Mouse (Mus musculus) midbrain, embryonic 15.5 days (tissue): Measurements from ENCODE around the gene Igdcc4. TPM values are rescaled to one million over a fixed set of nuclear protein-coding genes. Genes with fewer than 3 reads are reported as not detected.
A peak's percentile ranks its signal among the peaks of the same experiment; 100 is the strongest.

Source experiments
- ATAC-seq: fragments of 200-750 bp; cut with Nextera tagmentation; replicated peaks from 2 replicates; pipeline ENCODE4 v1.8.0; 2017; ENCODE audit warnings: moderate TSS enrichment
- H3K27ac ChIP-seq: fragments of 300-500 bp; sonication (generic); 2 replicates; pipeline ENCODE4 v1.5.1; 2015; ENCODE audit warnings: mild to moderate bottlenecking, inconsistent platforms
- H3K27me3 ChIP-seq: fragments of 300-500 bp; sonication (generic); replicated peaks from 2 replicates; pipeline ENCODE4 v1.6.1; 2015; ENCODE audit warnings: inconsistent platforms
- H3K36me3 ChIP-seq: fragments of 300-500 bp; sonication (generic); replicated peaks from 2 replicates; pipeline ENCODE4 v1.6.1; 2015; ENCODE audit warnings: inconsistent platforms
- H3K4me1 ChIP-seq: fragments of 300-500 bp; sonication (generic); 2 replicates; pipeline ENCODE4 v1.6.1; 2015; ENCODE audit warnings: inconsistent platforms
- H3K4me2 ChIP-seq: fragments of 300-500 bp; sonication (generic); 2 replicates; pipeline ENCODE4 v1.6.1; 2015; ENCODE audit warnings: inconsistent platforms, mild to moderate bottlenecking, moderate library complexity
- H3K4me3 ChIP-seq: fragments of 300-500 bp; sonication (generic); 2 replicates; pipeline ENCODE4 v1.5.1; 2015; ENCODE audit warnings: mild to moderate bottlenecking, inconsistent platforms
- H3K9ac ChIP-seq: fragments of 300-500 bp; sonication (generic); 2 replicates; pipeline ENCODE4 v1.6.1; 2015; ENCODE audit warnings: mild to moderate bottlenecking, inconsistent platforms
- H3K9me3 ChIP-seq: fragments of 300-500 bp; sonication (generic); 2 replicates; pipeline ENCODE4 v1.6.1; 2016; ENCODE audit warnings: inconsistent platforms
- WGBS: fragments of 180-500 bp; shearing (Covaris S2); methylation state at CpG from one replicate; pipeline ENCODE4 v1.1.7; 2015; ENCODE audit warnings: mixed read lengths; 5-methylcytosine and 5-hydroxymethylcytosine counted together
- polyA plus RNA-seq: library from polyadenylated mRNA; unstranded; fragments of >200 nt; fragmentation: Nextera tagmentation; extraction: Ambion mirVana; gene quantifications from 2 replicates; pipeline ENCODE4 v1.2.1, GENCODE M21; 2015

Gene Igdcc4
- polyA plus RNA-seq, 1 experiment from 2014 or later = 16.8 TPM

GRCm38 (mm10) chr9:65087490-65087889 lies 13.8 kb upstream of the Igdcc4 start:
- Histone ChIP-seq H3K9me3 (no peaks in the 10 kb centered on the region), H3K36me3 (peaks cover 16% of the 10 kb centered on the region; the same call in 1 of the 2 replicates), H3K4me3 (no peak overlapping the region), H3K4me1 (peaks cover 6% of the 10 kb centered on the region; the same call in 1 of the 2 replicates), H3K9ac (no peak overlapping the region), H3K27ac (no peak overlapping the region), H3K27me3 (no peaks in the 10 kb centered on the region), H3K4me2 (no peak overlapping the region)
- WGBS = 57% methylated on average over 5 of the region's 5 CpGs
- no peak for ATAC-seq

GRCm38 (mm10) chr9:65094237-65094636 lies 7.0 kb upstream of the Igdcc4 start:
- no peaks in the 10 kb centered on the region for H3K27me3 ChIP-seq
- H3K9me3 ChIP-seq = no peaks in the 10 kb centered on the region
- H3K4me3 ChIP-seq = no peak overlapping the region
- no peak overlapping the region for H3K4me2 ChIP-seq
- no peak for ATAC-seq
- H3K4me1 ChIP-seq = peaks cover 6% of the 10 kb centered on the region; the same call in 1 of the 2 replicates
- no peaks in the 10 kb centered on the region for H3K36me3 ChIP-seq
- H3K9ac ChIP-seq = no peak overlapping the region
- no peak overlapping the region for H3K27ac ChIP-seq
- WGBS = 34% methylated on average over 6 of the region's 6 CpGs

- WGBS = under 1% methylated on average over 39 of the region's 39 CpGs
- H3K36me3 ChIP-seq = no peaks in the 10 kb centered on the region
- H3K27ac ChIP-seq = peak overlapping the region; percentile 88
- H3K9ac ChIP-seq = peak overlapping the region; percentile 94
- ATAC-seq = peak; percentile 75
- peak overlapping the region; percentile 93 for H3K4me3 ChIP-seq
- H3K27me3 ChIP-seq = no peaks in the 10 kb centered on the region
- H3K9me3 ChIP-seq = no peaks in the 10 kb centered on the region
- H3K4me2 ChIP-seq = peak overlapping the region; percentile 97
- peaks cover 23% of the 10 kb centered on the region for H3K4me1 ChIP-seq
Observed at GRCm38 (mm10) chr9:65101686-65102376, 545 bp downstream of the Igdcc4 start.

GRCm38 (mm10) chr9:65102377-65103172 lies 1.3 kb downstream of the Igdcc4 start:
- peak; percentile 70 for ATAC-seq
- Histone ChIP-seq H3K4me2 (peak overlapping the region; percentile 97), H3K9me3 (no peaks in the 10 kb centered on the region), H3K9ac (peak overlapping the region; percentile 94), H3K4me1 (peaks cover 23% of the 10 kb centered on the region), H3K36me3 (no peaks in the 10 kb centered on the region), H3K27me3 (no peaks in the 10 kb centered on the region), H3K4me3 (peak overlapping the region; percentile 93), H3K27ac (peak overlapping the region; percentile 88)
- WGBS = 2% methylated on average over 35 of the region's 36 CpGs

- H3K27me3 ChIP-seq = no peaks in the 10 kb centered on the region
- H3K4me3 ChIP-seq = peak overlapping the region; percentile 93
- H3K27ac ChIP-seq = peak overlapping the region; percentile 88
- 25% methylated on average over 8 of the region's 8 CpGs for WGBS
- no peaks in the 10 kb centered on the region for H3K9me3 ChIP-seq
- H3K4me1 ChIP-seq = peaks cover 23% of the 10 kb centered on the region
- H3K9ac ChIP-seq = peak overlapping the region; percentile 94; the same call in 1 of the 2 replicates
- H3K36me3 ChIP-seq = no peaks in the 10 kb centered on the region
- H3K4me2 ChIP-seq = peak overlapping the region; percentile 97
- ATAC-seq = no peak
Observed at GRCm38 (mm10) chr9:65103173-65103752, 2.0 kb downstream of the Igdcc4 start.

- whole genome bisulfite sequencing = 93% methylated on average over 4 of the region's 4 CpGs
- peaks cover 32% of the 10 kb centered on the region for H3K4me1 ChIP-seq
- H3K4me3 ChIP-seq = no peak overlapping the region
Observed at GRCm38 (mm10) chr9:65106821-65107220, 5.5 kb downstream of the Igdcc4 start.

GRCm38 (mm10) chr9:65107893-65108292 lies 6.6 kb downstream of the Igdcc4 start:
- no peak overlapping the region for H3K4me3 ChIP-seq
- peaks cover 24% of the 10 kb centered on the region for H3K4me1 ChIP-seq
- ATAC-seq = no peak
- no peak overlapping the region for H3K4me2 ChIP-seq
- no peaks in the 10 kb centered on the region for H3K9me3 ChIP-seq
- WGBS = 89% methylated on average over 1 of the region's 1 CpGs
- H3K27ac ChIP-seq = no peak overlapping the region
- no peak overlapping the region for H3K9ac ChIP-seq
- H3K36me3 ChIP-seq = no peaks in the 10 kb centered on the region
- no peaks in the 10 kb centered on the region for H3K27me3 ChIP-seq

More at GRCm38 (mm10) chr9:65106821-65107220, 5.5 kb downstream of the Igdcc4 start:
- Histone ChIP-seq H3K36me3 (no peaks in the 10 kb centered on the region), H3K4me2 (no peak overlapping the region), H3K9ac (no peak overlapping the region), H3K9me3 (no peaks in the 10 kb centered on the region), H3K27ac (no peak overlapping the region), H3K27me3 (no peaks in the 10 kb centered on the region)
- no peak for ATAC-seq

GRCm38 (mm10) chr9:65109132-65110072 lies 8.1 kb downstream of the Igdcc4 start:
- Histone ChIP-seq H3K4me3 (no peak overlapping the region), H3K27ac (peak overlapping the region; percentile 81), H3K9me3 (no peaks in the 10 kb centered on the region), H3K27me3 (no peaks in the 10 kb centered on the region), H3K4me1 (peaks cover 14% of the 10 kb centered on the region), H3K9ac (peak overlapping the region; percentile 25; the same call in 1 of the 2 replicates), H3K36me3 (no peaks in the 10 kb centered on the region), H3K4me2 (peak overlapping the region; percentile 32)
- WGBS = 7% methylated on average over 24 of the region's 24 CpGs
- peak; percentile 78 for ATAC-seq

- 91% methylated on average over 5 of the region's 5 CpGs for WGBS
- Histone ChIP-seq H3K4me1 (peaks cover 14% of the 10 kb centered on the region), H3K9me3 (no peaks in the 10 kb centered on the region), H3K4me3 (no peak overlapping the region), H3K36me3 (no peaks in the 10 kb centered on the region), H3K9ac (no peak overlapping the region), H3K4me2 (no peak overlapping the region), H3K27me3 (no peaks in the 10 kb centered on the region), H3K27ac (no peak overlapping the region)
- no peak for ATAC-seq
Observed at GRCm38 (mm10) chr9:65111698-65112097, 10.4 kb downstream of the Igdcc4 start.

GRCm38 (mm10) chr9:65113694-65114093 lies 12.4 kb downstream of the Igdcc4 start:
- ATAC-seq = no peak
- Histone ChIP-seq H3K27ac (no peak overlapping the region), H3K4me2 (no peak overlapping the region), H3K27me3 (no peaks in the 10 kb centered on the region), H3K9me3 (no peaks in the 10 kb centered on the region), H3K4me3 (no peak overlapping the region), H3K4me1 (peaks cover 14% of the 10 kb centered on the region), H3K36me3 (no peaks in the 10 kb centered on the region), H3K9ac (no peak overlapping the region)
- WGBS = 87% methylated on average over 2 of the region's 2 CpGs

- no peak overlapping the region for H3K4me2 ChIP-seq
- H3K4me3 ChIP-seq = no peak overlapping the region
- no peak overlapping the region for H3K9ac ChIP-seq
- no peaks in the 10 kb centered on the region for H3K9me3 ChIP-seq
- 72% methylated on average over 2 of the region's 2 CpGs for WGBS
- ATAC-seq = no peak
- no peaks in the 10 kb centered on the region for H3K4me1 ChIP-seq
- H3K27ac ChIP-seq = no peak overlapping the region
- no peaks in the 10 kb centered on the region for H3K27me3 ChIP-seq
- no peaks in the 10 kb centered on the region for H3K36me3 ChIP-seq
Observed at GRCm38 (mm10) chr9:65115891-65116290, 14.6 kb downstream of the Igdcc4 start.
